Mouse (Mus musculus) liver, postnatal 0 days (tissue): ENCODE data around the gene Ccdc92b. TPM values are rescaled to one million over a fixed set of nuclear protein-coding genes. Genes with fewer than 3 reads are reported as not detected.

Experiments
- ATAC-seq: fragments of 200-750 bp; cut with Nextera tagmentation; 2 replicates; pipeline ENCODE4 v1.8.0; 2017; ENCODE audit warnings: mild to moderate bottlenecking, moderate library complexity
- DNase-seq: peaks from one replicate; pipeline ENCODE4 v3.0.0-alpha.2; 2016
- H3K27ac ChIP-seq: fragments of 300-500 bp; sonication (generic); 2 replicates; pipeline ENCODE4 v1.5.1; 2014; ENCODE audit warnings: antibody characterized with exemption, moderate library complexity, mild to moderate bottlenecking, low read depth
- H3K27me3 ChIP-seq: fragments of 300-500 bp; sonication (generic); 2 replicates; pipeline ENCODE4 v1.6.1; 2014; ENCODE audit warnings: low read length, control low read depth, mixed read lengths; ENCODE audit not compliant: insufficient read depth
- H3K36me3 ChIP-seq: fragments of 300-500 bp; sonication (generic); replicated peaks from 2 replicates; pipeline ENCODE4 v1.6.1; 2014; ENCODE audit warnings: mild to moderate bottlenecking, control low read depth, low read length, moderate library complexity, mixed read lengths; ENCODE audit not compliant: insufficient read depth
- H3K4me1 ChIP-seq: fragments of 300-500 bp; sonication (generic); 2 replicates; pipeline ENCODE4 v1.6.1; 2014; ENCODE audit warnings: antibody characterized with exemption, mild to moderate bottlenecking, control low read depth; ENCODE audit not compliant: insufficient read depth
- H3K4me2 ChIP-seq: fragments of 300-500 bp; sonication (generic); 2 replicates; pipeline ENCODE4 v1.6.1; 2014; ENCODE audit warnings: low read depth, mild to moderate bottlenecking, low read length, moderate library complexity, mixed read lengths
- H3K4me3 ChIP-seq: fragments of 300-500 bp; sonication (generic); 2 replicates; pipeline ENCODE4 v1.5.1; 2014; ENCODE audit warnings: low read depth, low read length
- H3K9ac ChIP-seq: fragments of 300-500 bp; sonication (generic); replicated peaks from 2 replicates; pipeline ENCODE4 v1.6.1; 2014; ENCODE audit warnings: mild to moderate bottlenecking, moderate library complexity
- H3K9me3 ChIP-seq: fragments of 300-500 bp; sonication (generic); 2 replicates; pipeline ENCODE4 v1.6.1; 2016; ENCODE audit warnings: mild to moderate bottlenecking, control low read depth, low read length, mixed read lengths
- CTCF ChIP-seq: sonication (generic); IDR thresholded peaks from 2 replicates; pipeline ENCODE4 v1.5.1; 2016; ENCODE audit warnings: antibody characterized with exemption, low read depth
- EP300 ChIP-seq: IDR thresholded peaks from 2 replicates; pipeline ENCODE4 v1.6.1; 2016; ENCODE audit warnings: antibody characterized with exemption, low read depth, mild to moderate bottlenecking
- WGBS: fragments of 180-500 bp; shearing (Covaris S2); extraction: QIAGEN DNeasy Blood & Tissue Kit; methylation state at CpG from one replicate; pipeline ENCODE4 v1.1.7; 2014; ENCODE audit not compliant: insufficient replicate concordance; 5-methylcytosine and 5-hydroxymethylcytosine counted together
- polyA plus RNA-seq: library from polyadenylated mRNA; unstranded; fragments of >200 nt; fragmentation: Nextera tagmentation; extraction: Ambion mirVana; gene quantifications from 2 replicates; pipeline ENCODE4 v1.2.1, GENCODE M21; 2015

Gene Ccdc92b
- polyA plus RNA-seq, 1 experiment from 2014 or later, result 2.2 TPM

GRCm38 (mm10) chr11:74634490-74635275 is 15.3 kb downstream of the Ccdc92b start:
- Histone ChIP-seq H3K9ac (no peak overlapping the region), H3K4me2 (no peak overlapping the region), H3K4me3 (no peak overlapping the region), H3K4me1 (peaks cover 7% of the 10 kb centered on the region; the same call in 1 of the 2 replicates), H3K27me3 (peaks cover 25% of the 10 kb centered on the region), H3K9me3 (no peaks in the 10 kb centered on the region), H3K36me3 (no peaks in the 10 kb centered on the region), H3K27ac (no peak overlapping the region)
- WGBS, result 66% methylated on average over 5 of the region's 5 CpGs
- TF ChIP-seq CTCF (peak; percentile 96), EP300 (no peak)
- peak; percentile 63 for DNase-seq
- no peak for ATAC-seq

DNA sequence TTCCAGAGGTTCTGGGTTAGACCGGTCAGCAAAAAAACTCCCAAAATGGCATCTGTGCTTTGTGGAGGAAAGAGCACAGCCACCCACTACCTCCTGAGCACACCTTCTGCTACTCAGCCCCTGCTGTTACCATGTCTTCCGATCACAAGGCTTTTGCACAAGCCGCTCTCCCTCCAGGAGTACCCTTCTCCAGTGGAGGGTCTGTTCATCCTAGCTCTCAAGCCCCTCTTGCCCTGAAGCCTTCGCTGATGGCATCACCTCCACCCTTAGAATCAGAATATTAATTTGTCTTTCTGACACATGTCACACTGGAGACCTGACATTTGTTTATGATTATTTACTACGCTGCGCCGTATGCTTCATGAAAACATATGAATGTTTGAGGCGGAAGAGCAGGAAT is 18.1 kb downstream of the Ccdc92b start:
- H3K4me2 ChIP-seq, result peak overlapping the region; percentile 85
- H3K9me3 ChIP-seq, result no peaks in the 10 kb centered on the region
- H3K27ac ChIP-seq, result no peak overlapping the region
- H3K36me3 ChIP-seq, result no peaks in the 10 kb centered on the region
- H3K4me3 ChIP-seq, result peak overlapping the region; percentile 74
- TF ChIP-seq EP300 (no peak), CTCF (no peak)
- H3K27me3 ChIP-seq, result peaks cover 30% of the 10 kb centered on the region
- DNase-seq, result no peak
- ATAC-seq, result no peak
- H3K9ac ChIP-seq, result peak overlapping the region; percentile 74; the same call in 1 of the 2 replicates
- peaks cover 11% of the 10 kb centered on the region for H3K4me1 ChIP-seq
- WGBS, result 30% methylated on average over 8 of the region's 8 CpGs

GRCm38 (mm10) chr11:74637971-74638790 is 18.8 kb downstream of the Ccdc92b start:
- peak overlapping the region; percentile 85 for H3K4me2 ChIP-seq
- H3K9me3 ChIP-seq, result no peaks in the 10 kb centered on the region
- H3K4me3 ChIP-seq, result peak overlapping the region; percentile 74
- peak; percentile 89 for ATAC-seq
- H3K27ac ChIP-seq, result peak overlapping the region; percentile 57
- peak; percentile 77 for DNase-seq
- TF ChIP-seq EP300, result no peak
- TF ChIP-seq CTCF, result peak; percentile 69
- H3K36me3 ChIP-seq, result no peaks in the 10 kb centered on the region
- WGBS, result 3% methylated on average over 85 of the region's 86 CpGs
- H3K4me1 ChIP-seq, result peaks cover 11% of the 10 kb centered on the region
- H3K27me3 ChIP-seq, result peaks cover 30% of the 10 kb centered on the region
- peak overlapping the region; percentile 74 for H3K9ac ChIP-seq

DNA sequence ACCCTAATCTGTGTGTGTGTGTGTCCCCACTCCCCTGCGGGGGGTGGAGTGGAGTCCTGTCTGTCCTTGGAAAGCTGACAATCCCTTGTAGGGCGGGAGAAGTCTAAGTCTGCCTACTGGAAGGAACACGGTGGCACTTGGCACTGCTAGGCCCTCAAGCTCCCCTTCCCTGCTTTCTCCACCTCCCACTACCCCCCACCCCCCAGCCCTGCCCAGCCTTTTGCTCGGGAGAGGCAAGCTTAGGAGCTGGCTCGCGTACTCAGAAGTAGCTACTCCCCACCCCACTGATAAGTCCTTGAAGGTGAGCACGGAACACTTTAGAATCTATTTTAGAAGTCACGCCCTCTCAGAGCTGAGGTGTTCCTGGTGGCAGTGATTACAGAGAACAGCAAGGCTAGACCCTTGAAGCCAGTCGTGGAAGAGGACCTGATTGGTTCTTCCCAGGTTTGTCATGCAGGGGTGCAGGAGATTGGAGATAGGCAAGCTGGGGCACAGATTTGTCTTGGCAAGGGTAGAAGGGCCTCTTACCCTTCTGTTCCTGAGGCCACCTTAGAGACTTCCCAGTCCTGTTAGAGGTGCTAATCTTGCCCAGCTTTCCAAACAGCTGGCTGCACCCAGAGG is 19.5 kb downstream of the Ccdc92b start:
- Histone ChIP-seq H3K4me3 (peak overlapping the region; percentile 74), H3K9me3 (no peaks in the 10 kb centered on the region), H3K36me3 (no peaks in the 10 kb centered on the region), H3K27ac (peak overlapping the region; percentile 57; the same call in 1 of the 2 replicates), H3K9ac (peak overlapping the region; percentile 74), H3K27me3 (peaks cover 30% of the 10 kb centered on the region), H3K4me2 (peak overlapping the region; percentile 85), H3K4me1 (peaks cover 11% of the 10 kb centered on the region)
- DNase-seq (no peak), ATAC-seq (no peak)
- WGBS, result 20% methylated on average over 9 of the region's 9 CpGs
- TF ChIP-seq CTCF (no peak), EP300 (no peak)

GRCm38 (mm10) chr11:74639628-74640027 is 20.2 kb downstream of the Ccdc92b start:
- Histone ChIP-seq H3K4me2 (no peak overlapping the region), H3K9me3 (no peaks in the 10 kb centered on the region), H3K4me3 (no peak overlapping the region), H3K9ac (no peak overlapping the region), H3K4me1 (peaks cover 11% of the 10 kb centered on the region), H3K27ac (no peak overlapping the region), H3K36me3 (no peaks in the 10 kb centered on the region), H3K27me3 (peaks cover 30% of the 10 kb centered on the region)
- no peak for DNase-seq
- TF ChIP-seq EP300 (no peak), CTCF (no peak)
- 61% methylated on average over 1 of the region's 1 CpGs for WGBS
- no peak for ATAC-seq

GRCm38 (mm10) chr11:74647966-74648365 is 28.6 kb downstream of the Ccdc92b start:
- H3K36me3 ChIP-seq, result no peaks in the 10 kb centered on the region; the same call in 1 of the 2 replicates
- 0 out of 2 replicates have a peak overlapping the region, but pooled peaks have one; percentile 93 for H3K4me2 ChIP-seq
- peak overlapping the region; percentile 78 for H3K27ac ChIP-seq
- no peak overlapping the region for H3K4me3 ChIP-seq
- H3K27me3 ChIP-seq, result no peaks in the 10 kb centered on the region
- no peak for ATAC-seq
- no peak for DNase-seq
- TF ChIP-seq CTCF (no peak), EP300 (no peak)
- 77% methylated on average over 1 of the region's 1 CpGs for WGBS
- H3K9me3 ChIP-seq, result no peaks in the 10 kb centered on the region
- H3K9ac ChIP-seq, result no peak overlapping the region
- H3K4me1 ChIP-seq, result peaks cover 25% of the 10 kb centered on the region
